Mouse (Mus musculus) spleen, adult 2 months (tissue): Measurements from ENCODE around the gene Tead3. TPM values are rescaled to one million over a fixed set of nuclear protein-coding genes. Genes with fewer than 3 reads are reported as not detected.

ENCODE experiments used
- DNase-seq, 2 experiments: peaks; one replicate each; pipeline versions ENCODE4 v3.0.0 to v3.0.0-alpha.2; 2012 to 2021; ENCODE audit warnings: low spot score in 2 of 2, low read depth in 1 of 2
- H3K27ac ChIP-seq: fragments of 200-500 bp; 2 replicates; pipeline ENCODE4 v1.5.1; 2012; ENCODE audit warnings: low read length, inconsistent platforms; ENCODE audit not compliant: insufficient read depth
- H3K27me3 ChIP-seq: fragments of 200-500 bp; 2 replicates; pipeline ENCODE4 v1.6.1; 2012; ENCODE audit warnings: mild to moderate bottlenecking, moderate library complexity, low read length, inconsistent platforms; ENCODE audit not compliant: control insufficient read depth, insufficient read depth
- H3K36me3 ChIP-seq: fragments of 200-500 bp; 2 replicates; pipeline ENCODE4 v1.6.1; 2012; ENCODE audit warnings: mild to moderate bottlenecking, low read length, inconsistent platforms; ENCODE audit not compliant: control insufficient read depth, insufficient read depth
- H3K4me1 ChIP-seq: fragments of 200-500 bp; 2 replicates; pipeline ENCODE4 v1.6.1; 2011; ENCODE audit warnings: inconsistent platforms; ENCODE audit not compliant: control insufficient read depth, insufficient read depth, insufficient read length
- H3K4me3 ChIP-seq: fragments of 200-500 bp; 2 replicates; pipeline ENCODE4 v1.5.1; 2011; ENCODE audit warnings: mild to moderate bottlenecking, inconsistent platforms; ENCODE audit not compliant: insufficient read depth, insufficient read length; ENCODE audit errors: extremely low read depth
- CTCF ChIP-seq: fragments of 200-500 bp; IDR thresholded peaks from 2 replicates; pipeline ENCODE4 v1.5.1; 2011; ENCODE audit warnings: mild to moderate bottlenecking, inconsistent platforms; ENCODE audit not compliant: insufficient read depth, insufficient read length, insufficient replicate concordance; ENCODE audit errors: extremely low read depth
- POLR2A ChIP-seq: fragments of 200-500 bp; IDR thresholded peaks from 2 replicates; pipeline ENCODE4 v1.6.1; 2011; ENCODE audit warnings: low read depth, low read length, inconsistent platforms
- WGBS: fragments of 180-500 bp; shearing (Covaris S2); methylation state at CpG from one replicate; pipeline ENCODE4 v1.1.7; 2018; 5-methylcytosine and 5-hydroxymethylcytosine counted together
- polyA plus RNA-seq: library from polyadenylated mRNA; depleted of rRNA; stranded (reverse); fragments of >200 nt; gene quantifications from 2 replicates; pipeline ENCODE4 v1.2.3, GENCODE M21; 2012; rRNA removed

Gene Tead3
- polyA plus RNA-seq, result 4.3 and 5.0 TPM in 2 replicates

GRCm38 (mm10) chr17:28350466-28351352 is at the start of gene Tead3:
Gene Tead3, minus strand, starts transcription at chr17:28350817.
- no peak for TF ChIP-seq CTCF
- TF ChIP-seq POLR2A, result no peak
- Histone ChIP-seq H3K4me1 (no peaks in the 10 kb centered on the region), H3K27ac (peak within 1 kb of the TSS; percentile 5; the same call in 1 of the 2 replicates), H3K4me3 (peak within 1 kb of the TSS; percentile 62), H3K36me3 (no peaks in the 10 kb centered on the region), H3K27me3 (peaks cover 17% of the 10 kb centered on the region)
- WGBS, result under 1% methylated on average over 52 of the region's 73 CpGs
- peak in 1 of 2 experiments; percentile 26 for DNase-seq

GRCm38 (mm10) chr17:28394994-28395393 is 44.4 kb upstream of the Tead3 start:
- no peak overlapping the region for H3K4me3 ChIP-seq
- 75% methylated on average over 7 of the region's 7 CpGs for WGBS
- H3K27me3 ChIP-seq, result no peaks in the 10 kb centered on the region
- TF ChIP-seq CTCF, result no peak
- no peak for TF ChIP-seq POLR2A
- no peak for DNase-seq
- no peaks in the 10 kb centered on the region for H3K4me1 ChIP-seq
- no peak overlapping the region for H3K27ac ChIP-seq
- H3K36me3 ChIP-seq, result 0 out of 2 replicates have a peak, but pooled peaks cover 2% of the 10 kb centered on the region

GRCm38 (mm10) chr17:28394051-28394765 is 43.6 kb upstream of the Tead3 start:
- no peak for DNase-seq
- H3K36me3 ChIP-seq, result 0 out of 2 replicates have a peak, but pooled peaks cover 2% of the 10 kb centered on the region
- WGBS, result 88% methylated on average over 15 of the region's 15 CpGs
- H3K4me1 ChIP-seq, result no peaks in the 10 kb centered on the region
- no peak overlapping the region for H3K4me3 ChIP-seq
- H3K27ac ChIP-seq, result no peak overlapping the region
- TF ChIP-seq CTCF, result no peak
- H3K27me3 ChIP-seq, result no peaks in the 10 kb centered on the region

- H3K4me1 ChIP-seq, result no peaks in the 10 kb centered on the region
- no peak for TF ChIP-seq CTCF
- TF ChIP-seq POLR2A, result no peak
- no peaks in the 10 kb centered on the region for H3K27me3 ChIP-seq
- H3K4me3 ChIP-seq, result no peak overlapping the region
- 8% methylated on average over 23 of the region's 25 CpGs for WGBS
- H3K36me3 ChIP-seq, result no peaks in the 10 kb centered on the region
- H3K27ac ChIP-seq, result no peak overlapping the region
- DNase-seq, result no peak
Measured at GRCm38 (mm10) chr17:28391568-28392432, 41.2 kb upstream of the Tead3 start.

- TF ChIP-seq POLR2A, result no peak
- no peak for TF ChIP-seq CTCF
- WGBS, result 90% methylated on average over 3 of the region's 3 CpGs
Measured at GRCm38 (mm10) chr17:28388534-28388933, 37.9 kb upstream of the Tead3 start.

GRCm38 (mm10) chr17:28386150-28386905 is 35.7 kb upstream of the Tead3 start:
- DNase-seq, result peak; percentile 40 to 72
- peak; percentile 90 for TF ChIP-seq CTCF
- TF ChIP-seq POLR2A, result no peak
- H3K27ac ChIP-seq, result no peak overlapping the region
- H3K4me3 ChIP-seq, result no peak overlapping the region
- no peaks in the 10 kb centered on the region for H3K36me3 ChIP-seq
- H3K27me3 ChIP-seq, result no peaks in the 10 kb centered on the region
- H3K4me1 ChIP-seq, result no peaks in the 10 kb centered on the region
- 19% methylated on average over 23 of the region's 23 CpGs for WGBS

More at GRCm38 (mm10) chr17:28388534-28388933, 37.9 kb upstream of the Tead3 start:
- DNase-seq, result no peak
- no peaks in the 10 kb centered on the region for H3K27me3 ChIP-seq
- no peaks in the 10 kb centered on the region for H3K36me3 ChIP-seq
- H3K4me3 ChIP-seq, result no peak overlapping the region
- no peaks in the 10 kb centered on the region for H3K4me1 ChIP-seq
- no peak overlapping the region for H3K27ac ChIP-seq
